Mouse (Mus musculus): ENCODE results near the gene Nipsnap3a.

- TF ChIP-seq CTCF (IDR thresholded peaks at IDR 0.05 in 2 of 3, conservative IDR thresholded peaks at IDR 0.05 in 1 of 3; ENCODE audit: control insufficient read depth in 1 of 3, insufficient read depth in 1 of 3, low read depth in 2 of 3, low read length in 3 of 3, poor library complexity in 1 of 3, severe bottlenecking in 1 of 3) (no peak), ZC3H11A (IDR thresholded peaks at IDR 0.05; ENCODE audit: low read depth, low read length) (no peak), POLR2A (IDR thresholded peaks at IDR 0.05; ENCODE audit: control insufficient read depth in 1 of 2, insufficient read depth in 1 of 2, low read depth in 1 of 2, low read length in 2 of 2, poor library complexity in 1 of 2) (no peak), MAFK (IDR thresholded peaks at IDR 0.05; ENCODE audit: borderline replicate concordance, low read depth, low read length) (no peak)
Observed at GRCm38 (mm10) chr4:53000154-53000553, 11.1 kb downstream of the Nipsnap3a start.
